ENCODE assay signal across 26 mouse cellular contexts in genomic region chr19:32651046-32651445, GRCm38 (mm10).
"Had no signal": no experiment of that assay in that cellular context is flagged by ENCODE, and none has a peak within 500 bp of the region (broad histone marks: within the 10 kb centered on the region; RNA-seq: fewer than 3 reads in every experiment).

No protein-coding gene starts in this region.

- H3K4me1 ChIP-seq: kidney, embryonic 15.5 days; limb, embryonic 10.5 days; limb, embryonic 12.5 days had no signal

- H3K4me2 ChIP-seq: heart, embryonic 13.5 days; heart, embryonic 15.5 days; hindbrain, embryonic 13.5 days; hindbrain, embryonic 15.5 days; kidney, embryonic 15.5 days; limb, embryonic 12.5 days; liver, embryonic 13.5 days; liver, embryonic 15.5 days had no signal

- H3K9ac ChIP-seq: heart, embryonic 13.5 days; heart, embryonic 15.5 days; hindbrain, embryonic 13.5 days; hindbrain, embryonic 15.5 days; kidney, embryonic 15.5 days; limb, embryonic 12.5 days; liver, embryonic 13.5 days; liver, embryonic 15.5 days; liver, postnatal 0 days had no signal

- ATAC-seq: hindbrain, postnatal 0 days; intestine, embryonic 16.5 days; liver, postnatal 0 days had no signal

- H3K36me3 ChIP-seq: heart, embryonic 15.5 days; hindbrain, embryonic 13.5 days; hindbrain, embryonic 15.5 days; kidney, embryonic 15.5 days; limb, embryonic 10.5 days; liver, embryonic 13.5 days had no signal

- H3K4me3 ChIP-seq: gastrocnemius, adult 2 months; heart, embryonic 13.5 days; heart, embryonic 15.5 days; hindbrain, embryonic 13.5 days; hindbrain, embryonic 15.5 days; kidney, embryonic 15.5 days; layer of hippocampus, adult 2 months; left cerebral cortex, adult 2 months; limb, embryonic 10.5 days; limb, embryonic 12.5 days; liver, embryonic 13.5 days; liver, embryonic 15.5 days had no signal

- H3K27me3 ChIP-seq: heart, embryonic 13.5 days; heart, embryonic 15.5 days; hindbrain, embryonic 13.5 days; hindbrain, embryonic 15.5 days; kidney, embryonic 15.5 days; limb, embryonic 12.5 days; liver, embryonic 13.5 days; liver, embryonic 15.5 days had no signal

- H3K27ac ChIP-seq: gastrocnemius, adult 2 months; heart, embryonic 13.5 days; heart, embryonic 15.5 days; hindbrain, embryonic 13.5 days; hindbrain, embryonic 15.5 days; hindbrain, postnatal 0 days; kidney, embryonic 15.5 days; kidney, postnatal 0 days; layer of hippocampus, adult 2 months; left cerebral cortex, adult 2 months; limb, embryonic 10.5 days; limb, embryonic 12.5 days; liver, embryonic 13.5 days; liver, embryonic 15.5 days had no signal

- H3K9me3 ChIP-seq: heart, embryonic 13.5 days; heart, embryonic 15.5 days; hindbrain, embryonic 13.5 days; hindbrain, embryonic 15.5 days; kidney, embryonic 15.5 days; limb, embryonic 10.5 days; limb, embryonic 12.5 days; liver, embryonic 13.5 days; liver, embryonic 15.5 days had no signal

- DNase-seq: gastrocnemius, adult 2 months; gastrocnemius, postnatal 10 days; gastrocnemius, postnatal 36 days; heart, postnatal 14 days; heart, postnatal 36 days; kidney, adult 11 months; kidney, adult 2 months; kidney, adult 9 months; kidney, postnatal 14 days; kidney, postnatal 36 days; liver; liver, embryonic 13.5 days; liver, postnatal 0 days had no signal
